Mouse (Mus musculus): ENCODE results near the gene Rhox4d. TPM values are rescaled to one million over a fixed set of nuclear protein-coding genes. Genes with fewer than 3 reads are reported as not detected.
"Not testable (repeated sequence)": the region's sequence is repeated elsewhere in the genome, so short reads cannot be mapped to it uniquely, and the experiment has no call there.

The Rhox4d gene
- not detected for total RNA-seq (2021)

GRCm38 (mm10) chrX:37514059-37514458, at the start of gene Rhox4d:
Rhox4d (plus strand) TSS chrX:37514359.
- DNase-seq; intact Hi-C loops (cut with DNase I): not testable (repeated sequence)

- DNase-seq; intact Hi-C loops (cut with DNase I): not testable (repeated sequence)
These were observed 34.1 kb upstream of the Rhox4d start, which contains the start of gene Rhox4c for GRCm38 (mm10) chrX:37480037-37480436. Rhox4c (plus strand) TSS chrX:37480337.

- intact Hi-C loops (cut with DNase I); DNase-seq: not testable (repeated sequence)
These were observed 16.0 kb downstream of the Rhox4d start, which contains the start of gene Rhox2e for GRCm38 (mm10) chrX:37530152-37530551. Rhox2e (plus strand) TSS chrX:37530452.

- intact Hi-C loops (cut with DNase I); DNase-seq: not testable (repeated sequence)
These were observed 27.6 kb downstream of the Rhox4d start, which contains the start of gene Rhox3e for GRCm38 (mm10) chrX:37541719-37542118. Rhox3e (plus strand) TSS chrX:37542019.

- intact Hi-C loops (cut with DNase I); DNase-seq: not testable (repeated sequence)
These were observed 43.0 kb downstream of the Rhox4d start, which contains the start of gene Rhox4e for GRCm38 (mm10) chrX:37557112-37557511. Rhox4e (plus strand) TSS chrX:37557412.

Other genes with a start within 250 kb of the Rhox4d start
- not detected for gene Rhox4a, start 249.0 kb upstream of the Rhox4d start, total RNA-seq (2021)
- not detected for gene Rhox3a2, start 134.3 kb upstream of the Rhox4d start, total RNA-seq (2021)
- not detected for gene Rhox4a2, start 123.5 kb upstream of the Rhox4d start, total RNA-seq (2021)
- gene Rhox2b, start 102.3 kb upstream of the Rhox4d start, total RNA-seq (2021) = not detected
- not detected for gene Rhox4b, start 81.9 kb upstream of the Rhox4d start, total RNA-seq (2021)
- gene Rhox2c, start 60.7 kb upstream of the Rhox4d start, total RNA-seq (2021) = not detected
- not detected for gene Rhox3c, start 55.8 kb upstream of the Rhox4d start, total RNA-seq (2021)
- not detected for gene Rhox4c, start 34.0 kb upstream of the Rhox4d start, total RNA-seq (2021)
- gene Rhox2d, start 20.9 kb upstream of the Rhox4d start, total RNA-seq (2021) = not detected
- not detected for gene Rhox2e, start 16.1 kb downstream of the Rhox4d start, total RNA-seq (2021)
- gene Rhox3e, start 27.7 kb downstream of the Rhox4d start, total RNA-seq (2021) = not detected
- not detected for gene Rhox4e, start 43.1 kb downstream of the Rhox4d start, total RNA-seq (2021)
- gene Rhox2f, start 57.0 kb downstream of the Rhox4d start, total RNA-seq (2021) = not detected
- gene Rhox3f, start 66.6 kb downstream of the Rhox4d start, total RNA-seq (2021) = not detected
- gene Rhox4f, start 93.3 kb downstream of the Rhox4d start, total RNA-seq (2021) = not detected
- gene Rhox3g, start 114.3 kb downstream of the Rhox4d start, total RNA-seq (2021) = not detected
- gene Rhox2g, start 129.1 kb downstream of the Rhox4d start, total RNA-seq (2021) = not detected
- not detected for gene Rhox4g, start 137.0 kb downstream of the Rhox4d start, total RNA-seq (2021)
- gene Rhox3h, start 154.4 kb downstream of the Rhox4d start, total RNA-seq (2021) = not detected
- not detected for gene Rhox2h, start 158.9 kb downstream of the Rhox4d start, total RNA-seq (2021)

Measured in left cerebral cortex, postnatal 4 days (tissue).